Comparison of ENCODE assay signal across 15 mouse cellular contexts in the genomic region with DNA sequence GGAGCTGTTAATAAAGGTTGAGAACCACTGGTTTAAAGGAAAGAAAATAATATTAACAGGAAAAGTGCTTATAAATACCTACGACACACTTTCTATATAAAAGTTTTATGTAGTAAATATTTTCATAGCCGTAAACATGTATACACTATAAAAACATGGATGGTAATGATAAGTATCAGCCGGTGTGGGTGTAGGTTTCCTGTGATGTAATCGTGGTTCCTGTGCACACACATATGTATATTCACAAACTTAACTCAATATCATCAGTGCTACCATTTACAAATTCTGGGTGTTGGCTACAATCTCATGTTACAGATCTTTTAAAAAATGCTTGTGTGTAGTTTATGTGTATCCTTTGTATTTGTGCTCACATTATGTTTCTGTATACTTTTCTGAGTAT.
"Had no signal": no experiment of that assay in that cellular context is flagged by ENCODE, and none has a peak within 500 bp of the region (broad histone marks: within the 10 kb centered on the region; RNA-seq: fewer than 3 reads in every experiment).

No protein-coding gene starts in this region.

- ATAC-seq: liver, postnatal 0 days; lung, postnatal 0 days; midbrain, embryonic 13.5 days; midbrain, embryonic 15.5 days had no signal

- DNase-seq: liver, postnatal 0 days; lung, adult 2 months; lung, postnatal 14 days; lung, postnatal 36 days; retina, postnatal 1 day; right cerebral cortex, adult 18-20 months; right cerebral cortex, postnatal 25 days; right cerebral cortex, postnatal 4 days; spleen, adult 18-20 months; thymus, adult 18-20 months; thymus, postnatal 25 days; thymus, postnatal 4 days had no signal
